Mouse (Mus musculus): ENCODE data around the gene Ptpn11.

- TF ChIP-seq CTCF (IDR thresholded peaks at IDR 0.05; ENCODE audit: control insufficient read depth, insufficient read depth, insufficient read length), result no peak
- TF ChIP-seq USF1 (IDR thresholded peaks at IDR 0.05; ENCODE audit: low read depth), result no peak
These were observed 29.0 kb upstream of the Ptpn11 start, which contains the start of gene Hectd4 for GRCm38 (mm10) chr5:121219980-121220731.
